Mouse (Mus musculus) right cerebral cortex, postnatal 4 days (tissue): ENCODE data around the gene Birc3.
"Not testable (repeated sequence)": the region's sequence is repeated elsewhere in the genome, so short reads cannot be mapped to it uniquely, and the experiment has no call there.

ENCODE experiments used
- DNase-seq: peaks from one replicate; pipeline ENCODE4 v3.0.0-alpha.2; 2022

Gene Birc3

DNA sequence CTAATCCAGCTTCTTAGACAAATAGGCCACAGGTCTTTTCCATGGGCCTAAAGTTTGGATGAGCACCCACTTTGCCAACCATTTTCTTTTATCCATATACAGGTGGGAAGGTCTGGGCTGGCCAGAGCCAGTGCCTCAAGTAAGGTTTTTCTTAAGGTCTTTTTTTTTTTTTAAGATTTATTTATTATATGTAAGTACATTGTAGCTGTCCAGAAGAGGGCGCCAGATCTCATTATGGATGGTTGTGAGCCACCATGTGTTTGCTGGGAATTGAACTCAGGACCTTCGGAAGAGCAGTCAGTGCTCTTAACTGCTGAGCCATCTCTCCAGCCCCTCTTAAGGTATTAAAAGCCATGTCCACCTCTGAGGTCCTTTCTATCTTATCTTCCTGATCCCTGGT, 6.0 kb downstream of the Birc3 start:
- not testable (repeated sequence) for DNase-seq

DNA sequence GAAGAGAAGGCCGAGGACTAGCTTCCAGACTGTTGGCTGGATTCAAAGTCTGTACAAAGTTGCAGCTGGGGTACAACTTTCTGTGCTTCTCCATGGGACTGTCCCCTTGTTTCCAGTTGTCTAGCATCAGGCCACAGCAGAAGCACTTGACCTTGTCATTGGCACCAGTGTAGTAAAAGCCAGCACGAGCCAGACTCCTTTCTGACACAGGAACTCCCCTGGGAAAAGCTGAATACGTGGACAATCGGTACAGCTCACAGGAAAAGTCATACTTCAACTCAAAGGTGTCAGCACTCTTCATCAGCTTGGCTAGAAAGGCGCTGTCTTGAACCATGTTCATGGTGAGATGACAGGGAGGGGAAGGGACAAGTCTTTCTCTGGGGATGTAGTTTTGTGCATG, 12.0 kb downstream of the Birc3 start:
- no peak for DNase-seq

DNA sequence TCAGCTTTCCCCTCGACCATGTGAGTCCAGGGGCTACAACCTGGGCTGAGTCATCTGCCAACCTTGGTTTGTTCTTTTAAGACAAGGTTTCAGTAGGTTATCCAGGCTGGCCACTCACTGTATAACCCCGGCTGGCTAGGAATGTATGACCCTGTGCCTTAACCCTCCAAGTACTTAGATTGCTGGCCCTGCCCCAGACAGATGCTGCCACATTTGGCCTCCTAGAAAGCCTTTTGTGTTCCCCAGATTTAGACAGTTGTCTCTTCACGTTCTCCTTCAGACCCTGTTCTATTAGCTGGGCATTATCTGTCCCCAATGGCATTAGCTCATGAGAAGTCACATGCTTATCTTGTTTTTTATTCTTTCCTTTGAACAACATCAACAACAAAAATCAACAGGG, 17.1 kb downstream of the Birc3 start:
- no peak for DNase-seq

- no peak for DNase-seq
Observed at GRCm38 (mm10) chr9:7855374-7855773, 17.6 kb downstream of the Birc3 start.

- DNase-seq = not testable (repeated sequence)
Observed at GRCm38 (mm10) chr9:7854196-7854595, 18.8 kb downstream of the Birc3 start.

- no peak for DNase-seq
Observed at GRCm38 (mm10) chr9:7852346-7853230, 20.4 kb downstream of the Birc3 start.

DNA sequence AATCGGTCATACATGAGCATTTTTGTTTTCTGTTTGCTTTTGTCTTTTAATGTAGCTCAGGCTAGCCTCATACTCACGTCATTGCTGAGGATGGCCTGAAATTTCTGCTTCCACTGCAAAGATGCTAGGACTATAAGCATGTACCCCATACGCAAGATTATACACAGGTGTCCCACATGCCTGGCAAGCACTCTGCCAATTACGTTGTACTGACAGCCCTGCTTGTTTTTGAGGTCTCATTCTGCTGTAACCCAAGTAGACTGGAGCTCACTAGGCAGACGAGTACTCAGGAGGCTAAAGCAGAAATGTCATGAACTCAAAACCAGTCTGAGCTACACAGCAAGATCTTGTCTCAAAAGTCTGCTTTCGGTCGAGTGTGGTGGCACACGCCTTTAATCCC, 21.1 kb downstream of the Birc3 start:
- DNase-seq = no peak

DNA sequence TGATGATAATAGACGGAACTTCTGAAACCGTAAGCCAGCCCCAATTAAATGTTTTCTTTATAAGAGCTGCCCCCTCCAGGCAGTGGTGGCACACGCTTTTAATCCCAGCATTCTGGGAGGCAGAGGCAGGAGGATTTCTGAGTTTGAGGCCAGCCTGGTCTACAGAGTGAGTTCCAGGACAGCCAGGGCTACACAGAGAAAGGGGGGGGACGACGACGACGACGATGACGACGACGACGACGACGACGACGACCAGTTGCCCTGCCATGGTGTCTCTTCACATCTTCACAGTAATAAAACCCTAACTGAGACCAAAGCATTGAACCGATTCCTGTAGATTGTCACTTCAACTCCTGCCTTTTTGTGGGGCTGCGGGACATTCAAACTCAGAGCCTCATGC, 24.8 kb downstream of the Birc3 start:
- DNase-seq = no peak

- DNase-seq = no peak
Observed at GRCm38 (mm10) chr9:7846667-7847199, 26.3 kb downstream of the Birc3 start.

DNA sequence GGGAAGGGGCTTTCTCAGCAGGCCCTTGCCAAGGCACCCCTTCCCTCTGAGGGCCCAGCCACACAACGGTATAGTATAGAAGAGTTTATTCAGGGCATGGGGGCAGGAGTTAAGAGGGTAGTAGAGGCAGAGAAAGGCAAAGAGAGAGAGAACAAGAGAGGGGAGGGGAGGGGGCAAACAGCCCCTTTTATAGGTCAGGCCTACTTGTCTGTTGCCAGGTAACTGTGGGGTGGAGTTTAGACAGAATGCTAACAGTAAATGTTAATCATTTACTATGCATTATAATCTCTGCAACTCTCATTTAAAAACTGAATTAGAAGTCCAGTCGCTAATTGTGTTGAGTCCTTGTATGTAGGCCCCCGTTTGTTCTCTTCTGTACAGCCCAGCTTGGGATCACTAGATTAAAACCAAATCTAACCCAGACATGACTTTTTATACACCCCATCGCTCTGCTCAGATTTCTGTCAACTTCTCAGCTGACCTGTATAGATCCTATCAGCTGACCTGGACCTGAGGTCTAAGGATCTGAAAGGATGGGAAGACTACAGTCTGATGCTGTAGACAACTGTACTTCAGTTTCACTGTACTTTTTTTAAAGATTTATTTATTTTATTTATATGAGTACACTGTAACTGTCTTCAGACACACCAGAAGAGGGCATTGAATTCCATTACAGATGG, 27.6 kb downstream of the Birc3 start:
- no peak for DNase-seq

GRCm38 (mm10) chr9:7841221-7841620, 31.8 kb downstream of the Birc3 start:
- DNase-seq = no peak

- DNase-seq = no peak
Observed at GRCm38 (mm10) chr9:7837806-7838440, 35.1 kb downstream of the Birc3 start.

- peak; percentile 93 for DNase-seq
Observed at GRCm38 (mm10) chr9:7836905-7837805, 35.8 kb downstream of the Birc3 start, which contains the start of gene Birc2. Gene Birc2, minus strand, starts transcription at chr9:7837064.

DNA sequence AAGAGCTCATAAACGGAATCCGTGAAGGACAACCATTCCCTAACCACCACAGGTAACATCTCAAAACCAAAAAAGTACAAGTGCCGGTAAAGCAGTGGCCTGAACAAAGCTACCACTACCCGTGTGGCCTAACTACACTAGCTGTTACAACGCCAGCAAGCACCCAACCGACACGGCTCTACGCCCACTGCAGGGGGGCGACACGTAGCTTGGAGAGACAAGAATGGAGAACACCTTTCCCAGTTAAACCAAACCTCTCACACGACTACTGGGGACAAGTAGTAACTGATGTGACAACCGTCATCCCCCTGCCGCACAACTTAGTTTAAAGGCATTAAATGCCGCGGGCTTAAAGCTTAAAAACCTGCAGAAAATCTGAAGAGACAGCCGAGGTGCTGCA, 36.7 kb downstream of the Birc3 start:
- peak; percentile 38 for DNase-seq

- no peak for DNase-seq
Observed at GRCm38 (mm10) chr9:7835302-7835701, 37.7 kb downstream of the Birc3 start.

DNA sequence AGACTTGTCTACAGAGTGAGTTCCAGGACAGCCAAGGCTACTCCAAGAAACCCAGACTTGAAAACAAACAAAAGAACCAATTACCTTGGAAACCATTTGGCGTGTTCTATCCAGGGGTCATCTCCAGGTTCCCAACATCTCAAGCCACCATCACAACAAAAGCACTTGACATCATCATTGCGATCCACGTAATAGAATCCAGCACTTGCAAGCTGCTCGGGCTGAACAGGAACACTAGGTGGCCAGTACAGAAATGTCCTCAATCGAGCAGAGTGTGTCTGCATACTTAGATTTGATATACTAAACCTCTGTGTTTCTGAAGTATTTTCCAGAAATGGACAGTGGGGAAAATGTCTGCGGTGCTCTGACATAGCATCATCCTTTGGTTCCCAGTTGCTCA, 39.6 kb downstream of the Birc3 start:
- no peak for DNase-seq

- DNase-seq = no peak
Observed at GRCm38 (mm10) chr9:7829531-7830528, 43.2 kb downstream of the Birc3 start.

- no peak for DNase-seq
Observed at GRCm38 (mm10) chr9:7828706-7829105, 44.3 kb downstream of the Birc3 start.

GRCm38 (mm10) chr9:7824916-7825315, 48.1 kb downstream of the Birc3 start:
- DNase-seq = no peak

DNA sequence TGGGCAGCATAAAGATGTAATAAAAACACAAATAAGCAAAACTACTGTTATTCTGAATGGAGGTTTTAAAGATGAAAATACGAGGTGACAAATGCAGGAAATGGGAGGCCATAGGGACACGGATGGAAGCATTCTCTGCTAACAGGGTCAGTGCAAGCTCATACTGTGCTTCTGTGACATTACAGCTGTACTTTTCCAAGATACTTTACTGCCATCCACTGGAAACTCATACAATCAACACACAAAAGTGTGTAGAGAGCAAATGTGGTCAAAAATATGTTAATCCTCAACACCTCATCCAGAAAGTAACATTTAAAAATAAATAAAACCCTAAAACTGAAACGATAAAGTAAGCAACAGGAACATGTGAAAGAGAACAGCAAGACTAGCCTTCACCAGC, 50.2 kb downstream of the Birc3 start:
- no peak for DNase-seq

DNA sequence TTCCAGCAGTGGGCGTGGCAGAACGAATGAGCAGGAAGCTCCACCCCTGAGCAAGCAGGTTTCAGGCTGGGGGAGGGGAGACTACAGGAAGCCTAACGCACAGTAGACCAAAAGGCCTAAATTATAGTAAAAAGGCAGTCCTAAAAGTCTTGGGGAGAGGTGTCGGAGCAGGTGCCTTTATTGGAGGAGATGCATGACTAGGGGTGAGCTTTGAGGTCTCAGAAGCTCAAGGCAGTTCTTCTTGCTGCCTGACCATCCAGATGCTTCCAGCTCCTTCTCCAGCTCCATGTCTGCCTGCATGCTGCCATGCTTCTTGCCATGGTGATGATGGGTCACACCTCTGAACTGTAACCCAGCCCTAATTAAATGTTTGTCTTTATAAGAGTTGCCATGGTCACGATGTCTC, 67.9 kb downstream of the Birc3 start:
- DNase-seq = no peak
